Mouse (Mus musculus) T-helper 17 cell (primary cell): ENCODE measurements around the gene Lrfn2.

Source experiments
- in situ Hi-C, 2 experiments: fragments of 300-600 bp; cut with MboI, MseI; formaldehyde crosslinking; loops; 1 replicate in 1 of 2; 2 replicates in 1 of 2; pipeline ENCODE4 v1.15.1; 2025; ENCODE audit warnings: high pct_unique_total_duplicates in 2 of 2

Lrfn2 gene

GRCm38 (mm10) chr17:49124642-49125041, 192.5 kb downstream of the Lrfn2 start:
- in situ Hi-C loops, result no loop called here
